Mouse (Mus musculus): ENCODE data around the gene 1810046K07Rik. TPM values are rescaled to one million over a fixed set of nuclear protein-coding genes. Genes with fewer than 3 reads are reported as not detected.

1810046K07Rik gene
- total and polyA plus RNA-seq, 2 experiments from 2014 or later, result not detected

- WGBS, result 37% methylated on average over 3 of the region's 3 CpGs
- DNase-seq (peak; percentile 80), ATAC-seq (peak; percentile 88)
Observed at GRCm38 (mm10) chr9:51305146-51305545, 23.6 kb downstream of the 1810046K07Rik start.

GRCm38 (mm10) chr9:51303980-51304379 is 24.7 kb downstream of the 1810046K07Rik start:
- no peak overlapping the region for H3K4me3 ChIP-seq (ENCODE audit: low read depth, low read length)
- TF ChIP-seq CTCF (IDR thresholded peaks at IDR 0.05; ENCODE audit: low read depth), result no peak
- H3K27me3 ChIP-seq (ENCODE audit: insufficient read depth, low read length), result no peaks in the 10 kb centered on the region
- H3K4me1 ChIP-seq (ENCODE audit: insufficient read depth), result peaks cover 9% of the 10 kb centered on the region; the same call in 1 of the 2 replicates
- DNase-seq, result no peak
- no peaks in the 10 kb centered on the region for H3K36me3 ChIP-seq (ENCODE audit: insufficient read depth)
- H3K4me2 ChIP-seq (ENCODE audit: low read depth), result no peak overlapping the region
- H3K27ac ChIP-seq (ENCODE audit: low read depth, low read length), result peak overlapping the region; percentile 60; the same call in 1 of the 2 replicates
- no peaks in the 10 kb centered on the region for H3K9me3 ChIP-seq (ENCODE audit: low read length)
- ATAC-seq, result no peak
- H3K9ac ChIP-seq, result no peak overlapping the region
- WGBS, result 77% methylated on average over 5 of the region's 5 CpGs

More at GRCm38 (mm10) chr9:51305146-51305545, 23.6 kb downstream of the 1810046K07Rik start:
- Histone ChIP-seq H3K27ac (ENCODE audit: low read depth, low read length) (peak overlapping the region; percentile 85), H3K4me2 (ENCODE audit: low read depth) (peak overlapping the region; percentile 17; the same call in 1 of the 2 replicates), H3K27me3 (ENCODE audit: insufficient read depth, low read length) (no peaks in the 10 kb centered on the region), H3K4me3 (ENCODE audit: low read depth, low read length) (no peak overlapping the region), H3K4me1 (ENCODE audit: insufficient read depth) (peaks cover 9% of the 10 kb centered on the region; the same call in 1 of the 2 replicates), H3K36me3 (ENCODE audit: insufficient read depth) (no peaks in the 10 kb centered on the region), H3K9ac (no peak overlapping the region), H3K9me3 (ENCODE audit: low read length) (no peaks in the 10 kb centered on the region)
- TF ChIP-seq CTCF (IDR thresholded peaks at IDR 0.05; ENCODE audit: low read depth), result peak; percentile 26; the same call in 1 of the 2 replicates

GRCm38 (mm10) chr9:51293541-51293940 is 35.2 kb downstream of the 1810046K07Rik start:
- Histone ChIP-seq H3K9me3 (ENCODE audit: low read length) (no peaks in the 10 kb centered on the region), H3K4me1 (ENCODE audit: insufficient read depth) (no peaks in the 10 kb centered on the region), H3K9ac (no peak overlapping the region), H3K27me3 (ENCODE audit: insufficient read depth, low read length) (no peaks in the 10 kb centered on the region), H3K36me3 (ENCODE audit: insufficient read depth) (no peaks in the 10 kb centered on the region), H3K27ac (ENCODE audit: low read depth, low read length) (no peak overlapping the region), H3K4me3 (ENCODE audit: low read depth, low read length) (no peak overlapping the region), H3K4me2 (ENCODE audit: low read depth) (no peak overlapping the region)
- ATAC-seq, result no peak
- TF ChIP-seq CTCF (IDR thresholded peaks at IDR 0.05; ENCODE audit: low read depth), result no peak
- DNase-seq, result no peak
- 73% methylated on average over 8 of the region's 8 CpGs for WGBS

GRCm38 (mm10) chr9:51292674-51293073 is 36.0 kb downstream of the 1810046K07Rik start:
- no peaks in the 10 kb centered on the region for H3K4me1 ChIP-seq (ENCODE audit: insufficient read depth)
- H3K9me3 ChIP-seq (ENCODE audit: low read length), result no peaks in the 10 kb centered on the region
- 0 out of 2 replicates have a peak overlapping the region, but pooled peaks have one; percentile 10 for H3K9ac ChIP-seq
- H3K27me3 ChIP-seq (ENCODE audit: insufficient read depth, low read length), result no peaks in the 10 kb centered on the region
- H3K4me3 ChIP-seq (ENCODE audit: low read depth, low read length), result no peak overlapping the region
- ATAC-seq (peak; percentile 77), DNase-seq (peak; percentile 93)
- 30% methylated on average over 4 of the region's 4 CpGs for WGBS
- peak; percentile 93 for TF ChIP-seq CTCF (IDR thresholded peaks at IDR 0.05; ENCODE audit: low read depth)
- H3K4me2 ChIP-seq (ENCODE audit: low read depth), result no peak overlapping the region
- H3K36me3 ChIP-seq (ENCODE audit: insufficient read depth), result no peaks in the 10 kb centered on the region
- H3K27ac ChIP-seq (ENCODE audit: low read depth, low read length), result no peak overlapping the region

GRCm38 (mm10) chr9:51290980-51291379 is 37.7 kb downstream of the 1810046K07Rik start:
- ATAC-seq (no peak), DNase-seq (no peak)
- Histone ChIP-seq H3K36me3 (ENCODE audit: insufficient read depth) (no peaks in the 10 kb centered on the region), H3K9ac (no peak overlapping the region), H3K27ac (ENCODE audit: low read depth, low read length) (no peak overlapping the region), H3K4me3 (ENCODE audit: low read depth, low read length) (no peak overlapping the region), H3K27me3 (ENCODE audit: insufficient read depth, low read length) (no peaks in the 10 kb centered on the region), H3K4me2 (ENCODE audit: low read depth) (no peak overlapping the region), H3K9me3 (ENCODE audit: low read length) (no peaks in the 10 kb centered on the region), H3K4me1 (ENCODE audit: insufficient read depth) (no peaks in the 10 kb centered on the region)
- 63% methylated on average over 4 of the region's 4 CpGs for WGBS
- no peak for TF ChIP-seq CTCF (IDR thresholded peaks at IDR 0.05; ENCODE audit: low read depth)

- DNase-seq, result no peak
- no peaks in the 10 kb centered on the region for H3K4me1 ChIP-seq (ENCODE audit: insufficient read depth)
- H3K27ac ChIP-seq (ENCODE audit: low read depth, low read length), result no peak overlapping the region
- WGBS, result 49% methylated on average over 2 of the region's 2 CpGs
- TF ChIP-seq CTCF (IDR thresholded peaks at IDR 0.05; ENCODE audit: low read depth), result no peak
- H3K4me3 ChIP-seq (ENCODE audit: low read depth, low read length), result no peak overlapping the region
- no peaks in the 10 kb centered on the region for H3K36me3 ChIP-seq (ENCODE audit: insufficient read depth)
- H3K27me3 ChIP-seq (ENCODE audit: insufficient read depth, low read length), result no peaks in the 10 kb centered on the region
- no peak overlapping the region for H3K9ac ChIP-seq
- no peak overlapping the region for H3K4me2 ChIP-seq (ENCODE audit: low read depth)
- ATAC-seq, result no peak
- no peaks in the 10 kb centered on the region for H3K9me3 ChIP-seq (ENCODE audit: low read length)
Observed at GRCm38 (mm10) chr9:51286079-51286478, 42.6 kb downstream of the 1810046K07Rik start.

GRCm38 (mm10) chr9:51278500-51279381 is 50.0 kb downstream of the 1810046K07Rik start, which contains the start of gene Colca2:
Colca2 (minus strand) TSS chr9:51278569.
- no peaks in the 10 kb centered on the region for H3K36me3 ChIP-seq (ENCODE audit: insufficient read depth)
- WGBS, result 2% methylated on average over 53 of the region's 53 CpGs
- TF ChIP-seq CTCF (IDR thresholded peaks at IDR 0.05; ENCODE audit: low read depth), result peak; percentile 43
- H3K4me3 ChIP-seq (ENCODE audit: low read depth, low read length), result peak within 1 kb of the TSS; percentile 41
- peak within 1 kb of the TSS; percentile 37 for H3K9ac ChIP-seq
- peak; percentile 60 for DNase-seq
- H3K9me3 ChIP-seq (ENCODE audit: low read length), result no peaks in the 10 kb centered on the region
- no peak within 1 kb of the TSS for H3K27ac ChIP-seq (ENCODE audit: low read depth, low read length)
- peak; percentile 97 for ATAC-seq
- no peaks in the 10 kb centered on the region for H3K4me1 ChIP-seq (ENCODE audit: insufficient read depth)
- H3K27me3 ChIP-seq (ENCODE audit: insufficient read depth, low read length), result no peaks in the 10 kb centered on the region; the same call in 1 of the 2 replicates
- peak within 1 kb of the TSS; percentile 62 for H3K4me2 ChIP-seq (ENCODE audit: low read depth)

Data from forebrain, postnatal 0 days (tissue).